Mouse (Mus musculus): ENCODE results near the gene Syne1.

Syne1 gene

DNA sequence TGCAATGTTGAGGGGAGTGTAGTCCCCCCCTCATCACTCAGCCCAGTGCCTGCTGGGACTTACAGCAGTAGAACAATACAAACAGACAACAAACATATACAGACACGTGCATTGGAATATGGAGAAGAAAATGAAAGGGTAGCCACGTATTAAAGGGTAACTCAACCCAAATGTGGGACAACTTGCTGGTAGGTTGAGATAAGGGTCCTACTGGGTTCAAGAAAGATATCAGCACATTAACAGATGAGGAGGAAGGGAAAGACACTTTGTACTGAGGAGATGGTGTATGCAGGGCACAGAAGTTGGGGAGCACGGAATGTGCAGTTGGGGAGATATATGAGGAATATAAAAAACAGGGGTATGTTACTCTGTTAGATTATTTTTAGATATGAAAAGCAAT lies 345.3 kb downstream of the Syne1 start:
- DNase-seq (ENCODE audit: low read depth, low spot score) = no peak

DNA sequence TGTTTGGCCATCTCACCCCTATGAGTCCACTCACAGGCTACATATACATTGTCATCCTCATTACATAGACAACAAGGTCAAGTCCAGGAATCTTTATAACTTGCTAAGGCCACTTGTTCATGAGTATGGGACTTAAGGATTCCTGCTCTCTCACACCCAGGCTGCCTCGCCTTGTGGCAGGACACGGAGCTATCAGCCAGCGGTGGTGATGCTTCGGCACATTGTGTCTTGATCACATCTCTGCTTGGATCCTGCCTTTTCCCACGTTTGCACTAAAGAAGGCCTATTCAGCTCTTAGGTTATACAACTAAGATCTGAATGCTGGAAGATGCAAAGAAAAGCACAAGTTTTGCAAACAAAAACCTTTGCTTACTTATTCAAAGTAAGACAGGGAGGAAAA lies 345.7 kb downstream of the Syne1 start:
- DNase-seq (ENCODE audit: low read depth, low spot score) = no peak

DNA sequence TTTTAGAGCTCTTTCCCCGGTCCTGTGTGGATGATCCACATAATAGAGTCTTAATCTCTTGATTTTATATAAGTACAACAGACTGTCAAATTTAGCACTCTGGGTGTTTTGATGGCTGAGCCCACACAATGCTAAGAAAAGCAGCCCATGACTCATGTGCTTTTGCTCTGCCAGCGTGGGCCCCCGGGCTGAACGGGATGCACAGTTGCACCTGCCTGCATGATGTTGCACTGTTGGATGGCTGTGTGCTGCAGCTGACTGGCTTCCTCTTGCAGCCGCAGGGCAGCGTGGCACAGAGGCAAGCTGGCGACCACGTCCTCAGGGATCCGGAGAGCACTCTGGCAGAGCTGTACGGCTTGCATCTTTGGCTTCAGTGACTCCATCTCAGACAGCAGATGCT lies 347.4 kb downstream of the Syne1 start:
- DNase-seq (ENCODE audit: low read depth, low spot score) = no peak

DNA sequence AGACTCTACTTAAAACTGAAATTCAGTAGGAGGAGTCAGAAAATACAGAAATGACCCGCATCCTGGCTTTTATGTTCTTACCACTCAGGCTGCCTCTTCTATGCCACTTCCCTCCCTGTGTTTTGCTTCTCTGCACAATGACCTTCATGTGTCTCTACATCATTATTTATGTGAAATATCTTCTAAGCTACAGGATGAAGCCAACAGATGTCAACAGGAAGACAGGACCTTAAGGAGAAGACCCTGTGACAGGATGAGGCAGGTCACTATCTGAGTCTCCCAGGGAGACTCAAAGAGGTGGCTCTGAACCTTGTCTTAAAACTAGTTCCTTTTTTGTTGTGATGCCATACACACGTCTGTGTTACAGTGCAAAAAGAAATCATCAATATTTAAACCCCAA lies 353.9 kb downstream of the Syne1 start:
- no peak for DNase-seq (ENCODE audit: low read depth, low spot score)

DNA sequence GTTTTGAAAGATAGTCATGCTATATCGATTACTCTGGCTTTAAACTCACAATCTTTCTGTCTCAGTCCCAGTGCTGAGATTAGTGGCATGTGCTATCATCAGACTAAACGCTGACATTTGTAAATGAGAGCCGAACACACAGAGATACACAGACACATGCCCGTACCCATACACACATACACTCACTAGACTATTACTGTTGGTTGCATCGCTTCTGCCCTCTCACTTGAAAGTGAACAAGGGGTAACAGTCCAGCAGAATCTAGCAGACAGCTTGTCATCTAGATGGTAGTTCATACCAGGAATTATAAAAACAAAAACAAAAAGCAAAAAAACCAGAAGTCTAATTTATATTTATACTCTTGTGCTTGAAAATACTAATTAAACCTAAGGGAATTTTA lies 355.0 kb downstream of the Syne1 start:
- DNase-seq (ENCODE audit: low read depth, low spot score) = no peak

DNA sequence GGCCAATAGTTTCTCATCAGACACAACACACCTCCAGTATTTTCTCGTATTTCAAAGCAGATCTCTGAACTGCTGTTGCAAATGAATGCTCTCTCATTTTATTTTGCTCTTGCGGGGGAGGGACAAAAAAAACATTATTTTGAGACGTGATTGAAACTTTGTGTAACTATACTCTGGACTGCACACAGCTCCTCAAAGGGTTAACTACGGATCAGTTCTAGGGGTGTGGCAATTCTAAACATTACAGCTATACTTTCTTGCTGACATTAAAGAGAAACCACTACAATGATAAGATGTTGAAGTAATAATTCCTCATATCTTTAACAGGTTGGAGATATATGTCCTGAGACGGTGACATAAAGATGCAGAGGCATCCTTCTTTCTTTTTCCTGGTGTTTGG lies 356.0 kb downstream of the Syne1 start:
- DNase-seq (ENCODE audit: low read depth, low spot score) = no peak

DNA sequence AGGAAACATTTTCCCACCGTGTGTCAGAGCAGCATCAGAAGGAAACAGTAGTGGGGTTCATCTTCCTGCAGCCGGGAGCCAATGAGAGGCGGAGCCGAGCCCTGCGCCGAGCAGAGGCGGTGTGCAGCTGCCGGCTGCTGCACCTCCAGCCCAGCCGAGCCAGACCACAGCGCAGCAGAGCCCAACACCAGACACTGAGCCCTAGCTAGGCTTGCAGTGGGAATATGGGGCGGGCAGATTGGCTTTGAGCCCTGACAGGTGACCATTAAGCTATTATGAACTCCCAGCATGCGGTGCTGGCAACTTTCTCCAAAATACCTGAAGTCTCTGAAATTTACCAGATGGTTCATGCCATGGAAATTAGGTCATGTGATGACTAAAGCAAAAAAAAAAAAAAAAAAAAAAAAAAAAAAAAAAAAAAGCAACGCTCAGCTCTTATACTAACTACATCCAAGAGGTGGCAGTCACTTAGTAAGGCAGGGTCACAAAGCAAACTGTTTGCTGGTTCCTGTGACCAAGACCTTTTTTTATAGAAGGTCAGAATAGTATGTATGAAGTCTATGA lies 356.5 kb downstream of the Syne1 start:
- peak; percentile 75 for DNase-seq (ENCODE audit: low read depth, low spot score)

DNA sequence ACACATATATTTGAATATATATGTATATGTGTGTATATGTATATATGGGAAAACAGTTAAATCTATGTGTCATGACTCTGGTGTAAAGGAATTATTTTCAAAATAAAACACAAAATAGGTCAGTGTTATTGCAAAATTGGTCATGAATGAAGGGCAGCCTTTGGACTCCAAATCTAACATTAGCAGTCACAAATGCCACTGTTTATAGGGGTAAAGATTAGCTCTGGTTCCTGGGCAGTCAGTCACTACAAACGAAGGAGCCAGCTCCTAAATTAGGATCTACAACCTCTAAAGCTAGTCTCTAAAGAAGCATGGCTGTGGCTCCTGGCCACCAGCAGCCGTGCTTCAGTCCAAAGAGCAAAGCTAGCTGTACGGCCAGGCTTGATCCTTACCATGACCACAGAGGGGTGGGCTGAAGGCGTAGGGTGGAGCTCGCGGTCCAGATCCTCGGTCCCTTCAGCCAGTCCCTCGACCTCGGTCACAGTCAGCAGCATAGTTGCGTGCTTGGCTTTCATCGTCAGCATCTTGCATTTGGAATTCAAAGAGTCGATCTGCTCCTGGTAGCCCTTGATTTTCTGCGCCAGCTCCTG lies 357.1 kb downstream of the Syne1 start:
- no peak for DNase-seq (ENCODE audit: low read depth, low spot score)

DNA sequence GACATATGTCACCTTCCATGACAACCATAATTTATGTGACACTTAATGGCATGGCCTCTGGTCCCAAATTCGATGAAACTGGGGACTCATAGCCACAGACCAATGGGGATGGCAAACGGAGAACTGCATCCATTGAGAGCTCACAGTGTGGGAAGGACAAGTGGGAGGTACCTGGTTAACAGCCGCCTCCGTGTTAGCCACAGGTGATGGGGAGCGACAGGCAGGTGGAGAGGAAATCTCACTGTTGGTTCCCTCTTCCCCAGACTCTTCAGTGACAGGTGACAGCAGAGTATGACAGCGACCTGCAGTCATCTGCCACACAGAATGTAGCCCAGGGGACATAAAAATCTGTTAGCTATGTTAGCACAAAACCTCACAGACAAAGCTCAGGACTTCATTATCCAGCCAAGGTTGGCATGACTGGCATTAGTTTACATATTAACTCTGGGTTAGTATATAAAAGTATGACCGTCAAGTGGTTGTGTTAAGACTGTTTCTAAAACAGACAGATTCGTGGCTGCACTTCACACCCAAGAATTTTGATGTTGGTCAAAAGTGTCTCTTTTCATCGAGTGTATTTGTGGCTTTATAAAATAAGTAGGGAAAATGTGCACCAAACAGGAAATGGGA lies 358.3 kb downstream of the Syne1 start:
- DNase-seq (ENCODE audit: low read depth, low spot score) = no peak

DNA sequence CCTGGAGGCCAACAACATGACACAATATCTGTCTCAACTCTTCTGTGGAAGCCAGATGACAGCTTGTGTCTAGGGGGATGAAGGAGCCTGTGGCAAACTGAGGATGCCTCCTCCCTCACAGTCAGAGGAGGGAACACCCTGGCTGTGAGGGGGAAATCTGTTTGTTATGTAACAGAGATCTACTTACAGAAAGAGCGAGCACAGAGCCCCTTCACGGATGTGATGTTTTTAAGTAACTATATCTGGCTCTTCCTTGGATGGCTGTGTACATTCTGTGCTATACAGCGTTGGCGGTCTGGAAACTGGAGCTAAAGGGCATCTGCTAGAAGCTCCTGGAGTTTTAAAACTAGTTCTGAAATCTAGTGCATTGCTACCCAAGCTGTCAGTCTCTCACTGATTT lies 360.5 kb downstream of the Syne1 start:
- no peak for DNase-seq (ENCODE audit: low read depth, low spot score)

DNA sequence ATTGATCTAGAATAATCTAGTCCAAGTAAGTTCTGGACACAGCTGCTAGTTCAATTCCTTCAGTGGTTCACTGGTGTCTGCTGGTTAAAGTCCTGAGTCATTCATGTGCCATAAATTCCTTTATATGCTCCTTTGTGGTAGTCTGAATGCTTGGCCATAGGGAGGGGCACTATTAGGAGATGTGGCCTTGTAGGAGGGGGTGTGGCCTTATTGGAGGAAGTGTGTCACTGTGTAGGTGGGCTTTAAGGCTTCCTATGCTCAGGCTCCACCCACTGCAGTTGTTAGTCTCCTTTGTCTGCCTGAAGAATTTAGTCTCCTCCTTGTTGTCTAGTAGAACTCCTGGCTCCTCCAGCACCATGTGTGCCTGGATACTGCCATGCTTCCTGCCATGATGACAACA lies 362.4 kb downstream of the Syne1 start:
- DNase-seq (ENCODE audit: low read depth, low spot score) = no peak

DNA sequence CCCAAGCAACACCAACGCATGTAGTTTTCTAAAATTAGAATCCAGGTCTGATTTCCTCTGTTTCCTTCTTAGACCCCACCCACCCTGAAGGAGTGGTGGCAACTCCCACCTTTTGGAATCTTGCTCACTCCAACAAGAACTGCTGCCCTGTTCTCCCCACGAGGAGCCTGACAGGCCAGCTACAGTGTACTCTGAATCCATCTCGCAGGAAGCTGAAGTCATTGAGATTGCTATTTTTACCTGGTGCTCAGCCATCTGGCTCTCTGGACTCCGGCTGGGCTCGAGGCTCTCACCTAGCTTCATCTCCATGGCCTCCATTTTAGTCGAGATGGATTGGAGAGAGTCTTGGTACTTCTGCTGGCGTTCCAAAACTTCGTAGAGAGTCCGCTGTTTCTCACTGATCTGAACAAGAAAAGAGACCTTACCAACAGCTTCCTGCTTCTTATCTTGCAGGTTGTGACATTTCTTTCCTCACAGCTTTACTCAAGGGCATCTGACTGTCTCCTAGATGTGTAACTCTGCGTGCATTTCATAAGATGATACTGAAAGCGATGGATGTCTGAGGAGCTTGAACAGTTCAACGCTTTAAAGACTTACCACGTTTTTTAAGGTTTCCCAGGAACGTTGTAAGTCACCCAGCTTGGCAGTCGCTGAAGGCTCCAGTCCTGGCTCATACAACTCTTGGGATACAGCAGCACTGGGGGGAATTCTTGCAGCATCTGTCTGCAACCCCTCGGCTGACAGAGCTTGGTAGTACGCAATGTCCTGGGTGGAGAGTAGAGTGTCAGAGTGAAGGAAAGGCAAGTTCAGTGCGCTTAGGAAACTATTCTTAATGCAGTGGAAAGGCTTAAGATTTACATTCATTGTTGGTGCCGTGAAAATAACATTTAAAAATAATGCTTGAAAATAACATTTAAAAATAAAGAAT lies 365.9 kb downstream of the Syne1 start:
- DNase-seq (ENCODE audit: low read depth, low spot score) = no peak

DNA sequence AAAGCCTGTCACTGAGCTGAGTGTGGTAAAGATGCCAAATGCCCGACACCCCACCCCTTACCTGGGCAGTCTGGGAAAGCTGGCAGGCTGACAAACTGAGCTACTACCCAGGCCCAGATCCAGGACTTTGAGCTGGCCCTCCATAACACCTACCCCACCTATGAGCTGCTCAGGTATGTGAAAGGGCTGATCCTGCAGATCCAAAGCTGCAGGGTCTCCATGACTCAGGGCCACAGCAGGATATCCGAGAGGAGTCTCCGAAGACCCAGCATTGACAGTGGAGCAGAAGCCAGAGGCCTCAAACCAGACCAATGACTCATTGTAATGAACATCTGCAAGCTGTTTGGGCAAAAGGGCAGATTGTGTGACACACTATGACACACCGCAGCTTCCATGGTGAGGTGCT lies 369.5 kb downstream of the Syne1 start:
- no peak for DNase-seq (ENCODE audit: low read depth, low spot score)

DNA sequence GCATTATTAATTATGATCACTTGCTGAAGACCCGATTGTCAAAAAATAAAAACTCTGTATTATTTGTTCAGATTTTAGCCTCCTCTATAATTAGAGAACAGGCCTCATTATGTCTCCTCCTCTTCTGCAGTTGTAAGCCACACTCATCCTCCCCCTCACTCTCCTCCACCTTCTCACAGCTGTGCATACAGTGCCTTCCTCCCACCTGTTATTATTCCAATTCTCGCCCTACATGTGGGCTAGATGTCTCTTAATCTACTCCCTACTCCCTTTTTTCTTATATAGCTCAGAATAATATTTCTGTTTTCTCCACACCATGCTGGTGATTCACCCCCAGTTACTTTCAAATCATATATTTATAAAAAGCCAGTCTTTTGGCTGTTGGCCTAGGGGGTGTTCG lies 371.4 kb downstream of the Syne1 start:
- no peak for DNase-seq (ENCODE audit: low read depth, low spot score)

DNA sequence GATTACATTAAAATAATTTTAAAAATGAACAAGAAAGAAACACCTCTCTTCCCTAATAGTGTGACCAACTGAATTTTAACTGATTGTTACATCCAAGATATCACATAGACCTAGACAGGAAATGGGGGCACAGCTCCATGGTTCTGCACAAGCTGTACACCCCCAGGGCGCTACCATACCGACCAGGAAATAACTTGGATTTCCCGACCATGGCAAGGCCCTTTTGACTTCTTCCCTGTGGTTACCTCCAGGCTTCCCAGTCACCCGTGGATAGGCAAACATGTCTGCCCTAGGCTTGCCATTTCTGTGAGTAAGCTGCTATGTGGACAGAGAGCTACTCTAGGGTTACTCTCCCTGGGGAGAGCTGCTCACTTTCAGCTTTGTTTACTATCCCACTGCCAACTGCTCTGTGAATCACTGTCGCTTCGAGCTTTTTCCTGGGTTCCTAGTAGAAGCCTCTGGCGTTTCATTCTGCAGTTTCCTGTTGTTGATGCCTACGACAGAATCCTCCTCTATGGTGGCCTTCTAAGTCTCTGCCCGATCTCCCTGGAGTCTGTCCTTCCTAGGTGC lies 373.8 kb downstream of the Syne1 start:
- DNase-seq (ENCODE audit: low read depth, low spot score) = peak; percentile 16

DNA sequence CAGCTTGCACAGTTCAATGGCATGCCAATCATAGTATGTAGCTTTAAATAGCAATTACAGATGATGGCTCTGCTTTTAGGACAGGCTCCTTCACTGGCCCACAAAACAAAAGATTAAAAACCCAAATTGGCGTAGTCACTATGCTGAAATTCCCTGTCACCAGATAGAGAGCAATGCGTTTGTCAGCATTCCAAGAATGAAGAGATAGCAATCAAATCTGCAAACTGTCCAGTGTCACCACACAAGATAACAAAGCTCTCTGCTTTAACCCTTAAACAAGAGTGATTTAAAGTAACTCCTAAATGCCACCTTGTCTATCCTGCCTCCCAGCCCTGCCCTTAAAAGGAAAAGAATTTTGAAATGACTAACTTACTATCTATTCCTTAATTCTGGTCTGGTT lies 374.9 kb downstream of the Syne1 start:
- no peak for DNase-seq (ENCODE audit: low read depth, low spot score)

DNA sequence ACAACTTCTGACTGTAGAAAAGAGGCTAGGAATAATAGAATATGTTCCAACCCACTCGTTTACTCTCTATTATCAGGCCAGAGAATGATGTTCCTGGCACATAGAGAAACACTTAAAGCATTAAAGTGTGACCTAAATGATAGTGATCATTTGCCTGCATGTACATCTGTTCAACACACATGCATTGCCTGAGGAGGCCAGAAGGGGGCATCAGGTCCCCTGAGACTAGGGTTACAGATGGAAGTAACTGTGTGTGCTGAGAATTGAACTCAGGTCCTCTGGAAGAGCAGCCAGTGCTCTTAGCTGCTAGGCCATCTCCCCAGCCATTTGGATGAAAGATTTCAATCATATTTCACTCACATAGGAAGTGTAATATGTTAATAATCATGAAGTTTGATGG lies 380.9 kb downstream of the Syne1 start:
- no peak for DNase-seq (ENCODE audit: low read depth, low spot score)

DNA sequence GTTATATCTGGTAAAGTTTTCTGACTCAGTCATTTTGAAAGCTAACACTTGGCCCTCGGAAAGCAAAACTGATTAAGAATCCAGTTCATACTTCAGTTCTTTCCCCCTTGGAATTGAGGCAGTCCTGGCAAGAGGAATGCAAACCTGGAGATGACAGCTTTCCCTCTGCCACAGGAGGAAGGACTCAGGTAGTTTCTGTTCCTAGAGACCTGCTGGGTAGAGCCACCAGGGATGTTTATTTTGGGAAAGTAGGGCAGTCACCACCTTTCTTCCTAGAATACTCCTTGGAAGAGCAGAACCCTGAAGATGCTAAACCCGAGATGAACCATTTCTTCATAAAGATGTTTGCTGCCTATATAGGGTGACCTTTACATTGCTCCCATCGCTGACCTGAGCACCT lies 383.8 kb downstream of the Syne1 start:
- no peak for DNase-seq (ENCODE audit: low read depth, low spot score)

DNA sequence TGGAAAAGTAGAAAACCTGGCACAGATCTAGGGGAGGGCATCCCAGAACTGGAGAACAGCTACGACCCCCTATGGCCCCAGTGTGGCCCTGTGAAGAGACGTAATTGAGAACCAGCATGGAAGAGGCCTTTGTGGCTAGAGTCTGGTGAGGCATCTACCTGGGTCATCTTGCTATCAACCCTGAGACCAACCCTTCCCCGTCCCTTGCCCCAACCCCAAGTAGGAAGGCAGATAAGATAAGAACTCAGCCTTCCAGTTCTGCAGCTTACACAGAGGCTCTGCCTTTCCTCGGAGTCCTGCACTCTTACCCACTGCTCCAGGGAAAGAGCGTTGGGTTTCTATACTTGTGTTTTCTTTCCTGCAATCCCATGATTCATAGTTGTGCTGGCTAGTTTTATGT lies 385.8 kb downstream of the Syne1 start:
- no peak for DNase-seq (ENCODE audit: low read depth, low spot score)

DNA sequence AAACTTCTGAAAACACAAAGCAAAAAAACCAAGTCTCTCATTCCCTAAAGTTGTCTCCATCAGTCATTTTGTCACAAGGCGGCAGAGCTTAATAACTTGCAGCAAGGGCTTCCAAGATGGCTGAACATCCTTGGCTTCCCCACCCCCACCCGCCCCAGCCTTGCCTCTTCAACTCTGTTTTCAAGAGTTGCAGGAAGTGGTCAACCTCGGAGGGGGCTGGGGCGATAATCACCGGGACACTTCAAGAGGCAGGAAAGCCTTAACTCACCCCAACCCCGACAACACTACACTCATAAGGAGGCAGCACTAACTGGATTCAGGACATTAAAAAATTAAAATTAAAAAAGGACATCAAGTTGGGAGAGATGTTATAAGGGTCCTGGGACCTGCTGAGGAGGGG lies 387.5 kb downstream of the Syne1 start:
- DNase-seq (ENCODE audit: low read depth, low spot score) = no peak

DNA sequence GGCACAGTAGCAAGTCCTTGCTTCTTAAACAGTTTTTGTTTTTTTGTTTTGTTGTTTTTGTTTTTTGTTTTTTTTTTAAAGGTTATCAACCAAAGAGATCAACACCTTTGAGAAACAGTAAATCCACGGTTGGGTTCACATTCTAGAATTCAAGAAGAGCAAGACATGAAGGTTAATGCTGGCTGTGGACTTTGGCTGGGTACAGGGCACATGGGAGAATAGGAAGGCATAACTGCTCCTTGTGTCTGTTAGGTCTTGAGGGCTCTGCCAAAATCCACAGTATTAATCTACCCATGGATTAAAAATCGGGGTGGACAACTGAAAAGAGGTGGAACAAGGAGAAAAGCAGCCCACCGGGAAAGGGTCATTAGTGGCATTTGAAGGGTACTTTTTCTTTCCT lies 388.0 kb downstream of the Syne1 start:
- no peak for DNase-seq (ENCODE audit: low read depth, low spot score)

DNA sequence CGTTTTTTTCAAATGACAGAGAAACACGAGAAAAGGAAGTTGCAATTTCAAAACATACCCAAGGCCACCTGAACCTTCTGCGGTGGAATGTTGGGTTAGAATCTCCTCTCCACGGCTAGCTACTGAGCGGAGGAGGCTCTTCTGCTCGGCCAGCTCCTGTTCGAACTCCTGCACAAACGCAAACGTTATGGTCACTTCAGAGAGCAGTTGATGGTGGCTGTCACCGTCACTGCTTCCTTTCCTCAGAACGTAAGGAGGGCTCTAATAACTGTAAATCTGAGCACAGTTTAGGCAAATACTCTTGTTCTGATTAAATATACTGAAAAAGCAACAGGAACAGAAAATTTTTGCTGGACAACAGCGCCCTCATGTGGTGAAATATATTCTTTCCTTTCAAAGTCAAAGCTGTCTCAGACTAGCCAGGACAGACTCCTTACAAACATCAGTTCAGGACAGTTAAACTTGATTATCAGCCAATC lies 389.8 kb downstream of the Syne1 start:
- DNase-seq (ENCODE audit: low read depth, low spot score) = peak; percentile 79

Data from mesoderm, embryonic 11.5 days (tissue).